Mouse (Mus musculus): ENCODE measurements at regions not wholly inside any gene's neighbourhood (a gene's known extent, or its start where the extent isn't known, plus 50 kb on each side); places are given as distances from the start of the nearest gene placed in this dataset.

- ATAC-seq (ENCODE audit: insufficient number of reproducible peaks, low FRiP score, low TSS enrichment): no peak
Observed at GRCm38 (mm10) chr7:124670477-124670876, 687.8 kb downstream of the Hs3st4 start.

- ATAC-seq (ENCODE audit: insufficient number of reproducible peaks, low FRiP score, low TSS enrichment): no peak
Observed at GRCm38 (mm10) chr7:124671117-124671516, 688.4 kb downstream of the Hs3st4 start.

GRCm38 (mm10) chr7:124676854-124677515 lies 694.3 kb downstream of the Hs3st4 start:
- peak; percentile 60; the same call in 1 of the 2 replicates for ATAC-seq (ENCODE audit: insufficient number of reproducible peaks, low FRiP score, low TSS enrichment)

GRCm38 (mm10) chr7:124680561-124680960 lies 697.9 kb downstream of the Hs3st4 start:
- no peak for ATAC-seq (ENCODE audit: insufficient number of reproducible peaks, low FRiP score, low TSS enrichment)

GRCm38 (mm10) chr7:124681212-124681611 lies 698.5 kb downstream of the Hs3st4 start:
- ATAC-seq (ENCODE audit: insufficient number of reproducible peaks, low FRiP score, low TSS enrichment): 0 out of 2 replicates have a peak, but pooled peaks have one; percentile 29

GRCm38 (mm10) chr7:124681820-124682219 lies 699.2 kb downstream of the Hs3st4 start:
- no peak for ATAC-seq (ENCODE audit: insufficient number of reproducible peaks, low FRiP score, low TSS enrichment)

GRCm38 (mm10) chr7:124685424-124685823 lies 702.8 kb downstream of the Hs3st4 start:
- ATAC-seq (ENCODE audit: insufficient number of reproducible peaks, low FRiP score, low TSS enrichment): no peak

GRCm38 (mm10) chr7:124704163-124704824 lies 721.6 kb downstream of the Hs3st4 start:
- ATAC-seq (ENCODE audit: insufficient number of reproducible peaks, low FRiP score, low TSS enrichment): no peak

GRCm38 (mm10) chr7:124707143-124707542 lies 724.5 kb downstream of the Hs3st4 start:
- ATAC-seq (ENCODE audit: insufficient number of reproducible peaks, low FRiP score, low TSS enrichment): no peak

- peak; percentile 75 for ATAC-seq (ENCODE audit: insufficient number of reproducible peaks, low FRiP score, low TSS enrichment)
Observed at GRCm38 (mm10) chr7:124708771-124709485, 726.3 kb downstream of the Hs3st4 start.

GRCm38 (mm10) chr7:124720927-124721326 lies 723.5 kb upstream of the Kdm8 start:
- ATAC-seq (ENCODE audit: insufficient number of reproducible peaks, low FRiP score, low TSS enrichment): no peak

- ATAC-seq (ENCODE audit: insufficient number of reproducible peaks, low FRiP score, low TSS enrichment): no peak
Observed at GRCm38 (mm10) chr7:124742086-124742485, 702.4 kb upstream of the Kdm8 start.

GRCm38 (mm10) chr7:124746321-124746720 lies 698.2 kb upstream of the Kdm8 start:
- no peak for ATAC-seq (ENCODE audit: insufficient number of reproducible peaks, low FRiP score, low TSS enrichment)

- ATAC-seq (ENCODE audit: insufficient number of reproducible peaks, low FRiP score, low TSS enrichment): no peak
Observed at GRCm38 (mm10) chr7:124748396-124748795, 696.1 kb upstream of the Kdm8 start.

GRCm38 (mm10) chr7:124759084-124759483 lies 685.4 kb upstream of the Kdm8 start:
- no peak for ATAC-seq (ENCODE audit: insufficient number of reproducible peaks, low FRiP score, low TSS enrichment)

- ATAC-seq (ENCODE audit: insufficient number of reproducible peaks, low FRiP score, low TSS enrichment): no peak
Observed at GRCm38 (mm10) chr7:124777822-124778221, 666.7 kb upstream of the Kdm8 start.

GRCm38 (mm10) chr7:124782816-124783215 lies 661.7 kb upstream of the Kdm8 start:
- 0 out of 2 replicates have a peak, but pooled peaks have one; percentile 15 for ATAC-seq (ENCODE audit: insufficient number of reproducible peaks, low FRiP score, low TSS enrichment)

GRCm38 (mm10) chr7:124784995-124785394 lies 659.5 kb upstream of the Kdm8 start:
- no peak for ATAC-seq (ENCODE audit: insufficient number of reproducible peaks, low FRiP score, low TSS enrichment)

GRCm38 (mm10) chr7:124785896-124786295 lies 658.6 kb upstream of the Kdm8 start:
- ATAC-seq (ENCODE audit: insufficient number of reproducible peaks, low FRiP score, low TSS enrichment): no peak

GRCm38 (mm10) chr7:124788781-124789180 lies 655.7 kb upstream of the Kdm8 start:
- ATAC-seq (ENCODE audit: insufficient number of reproducible peaks, low FRiP score, low TSS enrichment): peak; percentile 86

GRCm38 (mm10) chr7:124803101-124803500 lies 641.4 kb upstream of the Kdm8 start:
- no peak for ATAC-seq (ENCODE audit: insufficient number of reproducible peaks, low FRiP score, low TSS enrichment)

Measured in cerebellum, adult (tissue).